Mouse (Mus musculus): ENCODE data around the gene Ifnar2. TPM values are rescaled to one million over a fixed set of nuclear protein-coding genes. Genes with fewer than 3 reads are reported as not detected.

The Ifnar2 gene
- polyA plus RNA-seq, 1 experiment from 2014 or later: 107 TPM

DNA sequence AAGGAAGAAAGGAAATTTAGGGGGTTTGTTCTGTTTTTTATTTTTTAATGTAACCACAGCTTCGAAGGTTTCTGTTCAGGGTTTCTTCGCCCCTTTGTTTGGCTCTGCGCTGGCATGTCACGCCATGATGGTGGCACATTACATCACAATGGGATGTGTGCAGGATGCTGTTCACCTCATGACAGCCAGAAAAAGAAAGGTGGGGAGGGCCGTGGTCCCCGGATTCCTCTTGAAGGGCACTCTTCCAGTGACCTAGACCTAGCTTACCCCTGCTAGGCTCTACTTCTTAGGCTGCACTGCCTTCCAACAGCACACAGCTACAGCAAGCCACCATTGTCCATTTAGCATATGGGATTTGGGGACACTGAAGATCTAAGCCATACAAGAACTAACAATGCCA is 53.2 kb downstream of the Ifnar2 start:
- ATAC-seq: no peak
- no peak overlapping the region for H3K9ac ChIP-seq (replicated peaks)
- no peaks in the 10 kb centered on the region for H3K4me1 ChIP-seq (ENCODE audit: insufficient read depth)
- no peak overlapping the region for H3K4me2 ChIP-seq (ENCODE audit: low read depth, low read length)
- no peak overlapping the region for H3K4me3 ChIP-seq (ENCODE audit: low read depth, low read length)
- no peak for DNase-seq
- H3K27me3 ChIP-seq (ENCODE audit: insufficient read depth, low read length): no peaks in the 10 kb centered on the region
- H3K36me3 ChIP-seq (replicated peaks; ENCODE audit: insufficient read depth, low read length): peaks cover 61% of the 10 kb centered on the region
- TF ChIP-seq CTCF (IDR thresholded peaks at IDR 0.05; ENCODE audit: low read depth): no peak
- no peak for TF ChIP-seq EP300 (IDR thresholded peaks at IDR 0.05; ENCODE audit: low read depth)
- WGBS (ENCODE audit: insufficient replicate concordance): 94% methylated on average over 6 of the region's 6 CpGs
- H3K9me3 ChIP-seq (ENCODE audit: low read length): no peaks in the 10 kb centered on the region
- H3K27ac ChIP-seq (ENCODE audit: low read depth): no peak overlapping the region

DNA sequence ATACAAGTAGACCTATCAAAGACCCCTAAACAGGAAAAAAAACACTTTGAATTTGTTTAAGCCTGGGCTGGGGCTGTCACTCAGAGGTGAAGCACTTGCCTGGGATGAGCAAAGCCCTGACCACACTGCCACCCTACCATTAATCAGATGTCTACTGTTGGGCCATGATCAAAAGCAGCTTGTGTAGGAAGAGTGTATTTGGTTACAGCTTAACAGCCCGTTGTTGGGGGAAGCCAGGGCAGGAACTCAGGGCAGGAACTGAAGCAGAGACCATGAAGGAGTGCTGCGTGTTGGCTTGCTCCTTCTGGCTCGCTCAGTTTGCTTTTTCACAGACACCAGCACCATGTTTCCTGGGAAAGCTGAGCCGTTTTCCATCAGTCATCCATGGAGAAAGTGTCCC is 54.0 kb downstream of the Ifnar2 start:
- Histone ChIP-seq H3K4me2 (ENCODE audit: low read depth, low read length) (no peak overlapping the region), H3K9me3 (ENCODE audit: low read length) (no peaks in the 10 kb centered on the region), H3K9ac (replicated peaks) (no peak overlapping the region), H3K4me1 (ENCODE audit: insufficient read depth) (no peaks in the 10 kb centered on the region), H3K27me3 (ENCODE audit: insufficient read depth, low read length) (no peaks in the 10 kb centered on the region), H3K4me3 (ENCODE audit: low read depth, low read length) (no peak overlapping the region), H3K27ac (ENCODE audit: low read depth) (no peak overlapping the region), H3K36me3 (replicated peaks; ENCODE audit: insufficient read depth, low read length) (peaks cover 57% of the 10 kb centered on the region)
- TF ChIP-seq CTCF (IDR thresholded peaks at IDR 0.05; ENCODE audit: low read depth) (no peak), EP300 (IDR thresholded peaks at IDR 0.05; ENCODE audit: low read depth) (no peak)
- no peak for ATAC-seq
- DNase-seq: no peak
- WGBS (ENCODE audit: insufficient replicate concordance): 87% methylated on average over 4 of the region's 4 CpGs

DNA sequence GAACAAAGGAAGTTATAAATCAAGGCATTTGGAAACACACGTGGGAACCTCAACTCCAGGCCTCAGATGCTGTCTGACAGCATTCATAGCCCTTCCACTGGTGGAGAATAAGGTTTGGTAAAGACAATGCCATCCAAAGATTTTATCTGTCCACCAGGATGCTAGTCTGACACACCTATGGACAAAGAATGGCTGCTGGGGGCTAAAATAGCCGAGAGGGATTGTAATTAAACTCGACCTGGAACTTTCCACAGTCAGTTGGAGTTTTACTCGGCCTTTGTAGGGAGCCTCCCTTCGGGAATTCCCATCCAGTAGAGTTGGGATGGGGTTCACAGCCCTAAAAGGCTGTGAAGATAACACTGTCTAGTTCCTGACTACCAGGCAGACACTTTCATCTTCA is 54.9 kb downstream of the Ifnar2 start:
- no peaks in the 10 kb centered on the region for H3K27me3 ChIP-seq (ENCODE audit: insufficient read depth, low read length)
- peaks cover 49% of the 10 kb centered on the region for H3K36me3 ChIP-seq (replicated peaks; ENCODE audit: insufficient read depth, low read length)
- H3K9me3 ChIP-seq (ENCODE audit: low read length): no peaks in the 10 kb centered on the region
- no peaks in the 10 kb centered on the region for H3K4me1 ChIP-seq (ENCODE audit: insufficient read depth)
- no peak overlapping the region for H3K4me3 ChIP-seq (ENCODE audit: low read depth, low read length)
- no peak overlapping the region for H3K4me2 ChIP-seq (ENCODE audit: low read depth, low read length)
- ATAC-seq: no peak
- 79% methylated on average over 5 of the region's 5 CpGs for WGBS (ENCODE audit: insufficient replicate concordance)
- no peak overlapping the region for H3K27ac ChIP-seq (ENCODE audit: low read depth)
- no peak for DNase-seq
- no peak for TF ChIP-seq CTCF (IDR thresholded peaks at IDR 0.05; ENCODE audit: low read depth)
- TF ChIP-seq EP300 (IDR thresholded peaks at IDR 0.05; ENCODE audit: low read depth): no peak
- H3K9ac ChIP-seq (replicated peaks): no peak overlapping the region

DNA sequence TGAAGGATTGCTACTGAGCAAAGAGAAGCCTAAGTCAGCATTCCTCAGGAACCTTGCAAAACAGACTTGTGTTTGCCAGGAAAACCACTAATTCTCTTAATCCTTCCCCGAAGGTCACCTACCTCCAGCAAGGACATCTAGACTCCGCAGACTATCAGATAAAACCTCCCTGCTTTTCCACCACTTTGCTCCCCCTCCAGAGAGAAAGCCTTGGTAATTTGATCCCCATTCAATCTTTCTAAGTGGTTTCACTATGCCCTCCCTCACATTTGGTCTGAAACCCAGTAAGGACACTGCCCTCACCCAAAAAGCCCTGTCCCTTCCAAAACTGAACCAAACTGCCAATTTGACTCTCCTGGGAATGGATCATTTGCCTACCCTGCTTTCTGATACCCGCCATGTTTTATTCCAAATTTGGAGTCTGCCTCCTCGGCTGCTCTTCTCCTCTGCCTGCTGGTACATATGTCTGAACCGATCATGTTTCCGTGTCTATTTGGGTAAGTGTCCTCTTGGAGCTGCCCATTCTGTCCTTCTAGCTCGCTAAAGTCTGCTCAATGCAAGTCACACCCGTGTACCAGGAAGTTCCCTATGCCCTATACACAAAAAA is 55.8 kb downstream of the Ifnar2 start:
- Histone ChIP-seq H3K27ac (ENCODE audit: low read depth) (no peak overlapping the region), H3K4me2 (ENCODE audit: low read depth, low read length) (no peak overlapping the region), H3K4me3 (ENCODE audit: low read depth, low read length) (no peak overlapping the region), H3K27me3 (ENCODE audit: insufficient read depth, low read length) (no peaks in the 10 kb centered on the region), H3K4me1 (ENCODE audit: insufficient read depth) (peaks cover 3% of the 10 kb centered on the region), H3K9ac (replicated peaks) (no peak overlapping the region), H3K9me3 (ENCODE audit: low read length) (no peaks in the 10 kb centered on the region), H3K36me3 (replicated peaks; ENCODE audit: insufficient read depth, low read length) (peaks cover 40% of the 10 kb centered on the region)
- TF ChIP-seq EP300 (IDR thresholded peaks at IDR 0.05; ENCODE audit: low read depth): no peak
- WGBS (ENCODE audit: insufficient replicate concordance): 80% methylated on average over 8 of the region's 8 CpGs
- DNase-seq (no peak), ATAC-seq (no peak)

DNA sequence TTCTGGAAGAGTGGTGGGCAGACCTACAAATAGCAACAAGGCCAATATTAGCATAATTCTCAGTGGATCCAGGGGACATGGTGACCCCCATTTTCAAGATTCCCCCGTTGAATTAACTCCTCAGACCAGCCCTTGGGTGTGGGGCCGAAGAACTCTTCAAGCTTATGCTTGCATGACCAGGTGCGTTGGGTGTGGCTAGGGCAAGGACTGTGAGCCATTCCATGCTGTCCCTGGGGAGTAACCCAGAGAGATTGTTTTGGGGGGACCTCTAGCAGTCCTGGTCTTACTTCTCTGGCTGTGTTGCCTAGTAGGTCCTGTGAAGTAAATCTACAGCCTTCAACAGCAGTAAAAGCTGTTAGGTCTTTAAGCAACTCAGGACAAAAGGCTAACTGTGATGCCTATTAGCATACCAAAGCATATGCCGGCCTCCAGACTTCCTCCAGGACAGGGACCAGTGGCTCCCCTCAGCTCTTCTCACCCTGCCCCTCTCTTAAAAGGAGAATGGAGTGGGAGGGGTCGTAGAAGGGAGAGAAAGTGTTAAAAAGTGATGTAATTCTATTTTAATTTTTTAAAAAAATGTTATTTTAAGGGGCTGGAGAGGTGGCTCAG is 60.2 kb downstream of the Ifnar2 start:
- 53% methylated on average over 5 of the region's 5 CpGs for WGBS (ENCODE audit: insufficient replicate concordance)
- Histone ChIP-seq H3K9ac (replicated peaks) (no peak overlapping the region), H3K4me1 (ENCODE audit: insufficient read depth) (peaks cover 15% of the 10 kb centered on the region), H3K27me3 (ENCODE audit: insufficient read depth, low read length) (no peaks in the 10 kb centered on the region), H3K36me3 (replicated peaks; ENCODE audit: insufficient read depth, low read length) (no peaks in the 10 kb centered on the region), H3K9me3 (ENCODE audit: low read length) (no peaks in the 10 kb centered on the region), H3K4me3 (ENCODE audit: low read depth, low read length) (no peak overlapping the region), H3K4me2 (ENCODE audit: low read depth, low read length) (no peak overlapping the region), H3K27ac (ENCODE audit: low read depth) (no peak overlapping the region)
- DNase-seq (no peak), ATAC-seq (no peak)
- no peak for TF ChIP-seq EP300 (IDR thresholded peaks at IDR 0.05; ENCODE audit: low read depth)
- TF ChIP-seq CTCF (IDR thresholded peaks at IDR 0.05; ENCODE audit: low read depth): no peak

DNA sequence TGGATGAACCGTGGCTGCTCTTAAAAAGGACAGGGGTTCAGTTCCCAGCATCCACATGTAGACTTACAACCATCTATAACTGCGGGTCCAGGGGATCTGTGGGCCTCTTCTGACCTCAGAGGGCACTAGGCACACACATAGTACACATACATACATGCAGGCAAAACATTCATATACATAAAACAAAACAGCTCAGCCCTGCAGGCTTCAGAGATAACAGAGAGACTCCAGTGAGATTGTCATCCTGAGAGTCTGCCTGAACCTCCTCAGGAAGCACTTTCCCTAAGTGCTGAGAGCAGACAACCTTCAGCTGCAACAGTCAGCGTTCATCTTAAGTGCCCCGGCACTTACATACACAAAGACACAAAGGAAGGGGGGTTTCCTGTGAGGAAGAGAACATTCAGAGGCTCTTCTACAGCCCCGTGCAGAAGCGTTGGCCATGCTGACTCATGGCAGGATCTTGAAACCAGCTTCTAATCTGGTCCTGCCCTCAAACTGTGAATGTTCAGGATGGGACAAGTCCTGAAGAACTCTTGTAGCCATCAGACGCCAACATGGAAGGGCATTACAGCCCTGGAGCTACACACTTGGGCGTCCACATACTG is 60.8 kb downstream of the Ifnar2 start:
- H3K4me1 ChIP-seq (ENCODE audit: insufficient read depth): peaks cover 19% of the 10 kb centered on the region
- TF ChIP-seq CTCF (IDR thresholded peaks at IDR 0.05; ENCODE audit: low read depth) (no peak), EP300 (IDR thresholded peaks at IDR 0.05; ENCODE audit: low read depth) (no peak)
- no peaks in the 10 kb centered on the region for H3K27me3 ChIP-seq (ENCODE audit: insufficient read depth, low read length)
- peak overlapping the region; percentile 31 for H3K27ac ChIP-seq (ENCODE audit: low read depth)
- no peaks in the 10 kb centered on the region for H3K9me3 ChIP-seq (ENCODE audit: low read length)
- peak; percentile 30 for DNase-seq
- ATAC-seq: peak; percentile 76
- H3K4me3 ChIP-seq (ENCODE audit: low read depth, low read length): no peak overlapping the region
- H3K4me2 ChIP-seq (ENCODE audit: low read depth, low read length): peak overlapping the region; percentile 14; the same call in 1 of the 2 replicates
- 31% methylated on average over 8 of the region's 8 CpGs for WGBS (ENCODE audit: insufficient replicate concordance)
- no peak overlapping the region for H3K9ac ChIP-seq (replicated peaks)
- H3K36me3 ChIP-seq (replicated peaks; ENCODE audit: insufficient read depth, low read length): no peaks in the 10 kb centered on the region
